Mouse (Mus musculus) liver, postnatal 0 days (tissue): ENCODE data around the gene Tjp3.

ENCODE experiments used
- CTCF ChIP-seq: sonication (generic); IDR thresholded peaks from 2 replicates; pipeline ENCODE4 v1.5.1; 2016; ENCODE audit warnings: antibody characterized with exemption, low read depth
- EP300 ChIP-seq: IDR thresholded peaks from 2 replicates; pipeline ENCODE4 v1.6.1; 2016; ENCODE audit warnings: antibody characterized with exemption, low read depth, mild to moderate bottlenecking

DNA sequence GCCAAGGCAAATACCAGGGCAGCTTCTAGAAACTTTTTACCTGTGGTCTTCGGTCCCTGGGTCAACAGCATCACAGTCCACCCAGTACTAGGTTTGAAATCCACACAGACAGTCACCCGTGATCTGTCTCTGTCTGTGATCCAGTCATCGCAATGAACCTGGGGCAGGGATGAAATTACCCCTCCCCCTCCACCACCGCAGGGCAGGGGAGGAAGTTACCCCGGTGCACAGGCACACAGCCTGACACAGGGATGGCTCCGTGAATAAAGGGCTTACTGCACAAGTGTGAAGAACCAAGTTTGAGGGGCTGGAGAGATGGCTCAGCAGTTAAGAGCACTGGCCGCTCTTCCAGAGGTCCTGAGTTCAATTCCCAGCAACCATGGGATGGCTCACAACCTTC, 12.4 kb upstream of the Tjp3 start:
- no peak for TF ChIP-seq CTCF
- no peak for TF ChIP-seq EP300
